Mouse (Mus musculus) C2C12 (cell line): ENCODE results near the gene Acot7.

ENCODE experiments used
- CEBPB ChIP-seq: IDR thresholded peaks from one replicate; pipeline ENCODE4 v1.6.1; 2011; ENCODE audit warnings: low read depth, mild to moderate bottlenecking, control low read depth, moderate library complexity
- CTCF ChIP-seq: IDR thresholded peaks from one replicate; pipeline ENCODE4 v1.5.1; 2011; ENCODE audit not compliant: control insufficient read depth, insufficient read depth, insufficient read length
- MAX ChIP-seq: IDR thresholded peaks from one replicate; pipeline ENCODE4 v1.6.1; 2011; ENCODE audit warnings: mild to moderate bottlenecking, control low read depth
- MYOD1 ChIP-seq: IDR thresholded peaks from one replicate; pipeline ENCODE4 v1.6.1; 2011; ENCODE audit warnings: low read depth; ENCODE audit not compliant: control insufficient read depth, insufficient read length
- MYOG ChIP-seq: IDR thresholded peaks from one replicate; pipeline ENCODE4 v1.6.1; 2011; ENCODE audit not compliant: control insufficient read depth, insufficient read length; ENCODE audit errors: extremely low read depth

DNA sequence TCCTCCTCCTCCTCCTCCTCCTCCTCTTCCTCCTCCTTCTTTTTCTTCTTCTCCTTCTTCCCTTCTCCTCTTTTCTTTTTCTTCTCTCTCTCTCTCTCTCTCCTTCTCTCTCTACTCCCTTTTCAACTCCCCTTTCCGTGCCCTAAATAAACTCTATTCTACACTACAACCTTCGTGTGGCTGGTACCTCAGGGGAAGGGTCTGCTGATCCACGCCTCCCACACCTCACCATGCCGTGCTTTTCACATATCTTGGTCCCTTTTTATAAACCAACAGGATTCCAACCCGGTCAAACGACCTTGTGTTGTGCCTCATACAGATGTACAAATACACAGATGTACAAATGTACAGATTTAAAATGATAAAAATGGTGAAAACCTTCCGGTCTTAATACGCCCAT, 118.4 kb downstream of the Acot7 start:
- no peak for TF ChIP-seq CTCF
- no peak for TF ChIP-seq MAX
- TF ChIP-seq MYOD1: no peak
- TF ChIP-seq CEBPB: no peak
- TF ChIP-seq MYOG: no peak
